Comparison of ENCODE assay signal across 11 mouse cellular contexts in genomic region chr2:79428022-79428421, GRCm38 (mm10). TPM values are rescaled to one million over a fixed set of nuclear protein-coding genes. Genes with fewer than 3 reads are reported as not detected.
DNase-seq lines count a peak whose midpoint lies in the region; ATAC-seq and TF ChIP-seq lines count a peak whose summit lies in the region.
"Had no signal": no experiment of that assay in that cellular context is flagged by ENCODE, and none has a peak within 500 bp of the region (broad histone marks: within the 10 kb centered on the region; RNA-seq: fewer than 3 reads in every experiment).

No protein-coding gene starts in this region.

- no peak for TF ChIP-seq CTCF in lung, embryonic 14.5 days (IDR thresholded peaks at IDR 0.05; ENCODE audit: low read depth)

- intact Hi-C loops in heart, postnatal 14 days (cut with DNase I): no loop called here

- peaks cover 6% of the 10 kb centered on the region; the same call in 1 of the 2 replicates for H3K27me3 ChIP-seq in heart, embryonic 14.5 days (ENCODE audit: control insufficient read depth, insufficient read depth, low read length)
- peaks cover 13% of the 10 kb centered on the region; the same call in 1 of the 2 replicates for H3K27me3 ChIP-seq in lung, embryonic 14.5 days (ENCODE audit: insufficient read depth, low read length)
- peaks cover 15% of the 10 kb centered on the region; the same call in 1 of the 2 replicates for H3K27me3 ChIP-seq in embryonic facial prominence, embryonic 13.5 days
- no peaks in the 10 kb centered on the region for H3K27me3 ChIP-seq in limb, embryonic 14.5 days (ENCODE audit: control insufficient read depth, insufficient read depth, low read length)

- ATAC-seq in heart, embryonic 14.5 days (ENCODE audit: insufficient number of reproducible peaks, insufficient read depth, low FRiP score, low read depth): no peak
- no peak for ATAC-seq in lung, embryonic 14.5 days (ENCODE audit: insufficient read depth)
- no peak for ATAC-seq in embryonic facial prominence, embryonic 13.5 days (ENCODE audit: insufficient number of reproducible peaks, insufficient read depth, low FRiP score, low TSS enrichment, low read depth)
- peak; percentile 47 for ATAC-seq in limb, embryonic 14.5 days (ENCODE audit: low FRiP score, low read depth)
- no peak for ATAC-seq in activated CD4-positive, CD25-positive, alpha-beta regulatory T cell, adult 4 months

- no peaks in the 10 kb centered on the region for H3K9me3 ChIP-seq in heart, embryonic 14.5 days (ENCODE audit: control insufficient read depth, low read length)
- H3K9me3 ChIP-seq in lung, embryonic 14.5 days (ENCODE audit: low read depth, low read length): no peaks in the 10 kb centered on the region
- no peaks in the 10 kb centered on the region for H3K9me3 ChIP-seq in embryonic facial prominence, embryonic 13.5 days
- no peaks in the 10 kb centered on the region for H3K9me3 ChIP-seq in limb, embryonic 14.5 days (ENCODE audit: control insufficient read depth, low read length)

- H3K9ac ChIP-seq in heart, embryonic 14.5 days (ENCODE audit: low read length): no peak overlapping the region
- no peak overlapping the region for H3K9ac ChIP-seq in lung, embryonic 14.5 days
- H3K9ac ChIP-seq in embryonic facial prominence, embryonic 13.5 days: no peak overlapping the region
- no peak overlapping the region for H3K9ac ChIP-seq in limb, embryonic 14.5 days (ENCODE audit: low read depth, low read length, severe bottlenecking)

- H3K27ac ChIP-seq in heart, embryonic 14.5 days (replicated peaks in 1 of 2; ENCODE audit: control insufficient read depth in 1 of 2, insufficient read depth in 1 of 2, low read depth in 2 of 2, low read length in 2 of 2): no peak overlapping the region
- H3K27ac ChIP-seq in lung, embryonic 14.5 days (ENCODE audit: low read depth): no peak overlapping the region
- H3K27ac ChIP-seq in embryonic facial prominence, embryonic 13.5 days: no peak overlapping the region
- no peak overlapping the region for H3K27ac ChIP-seq in limb, embryonic 14.5 days (replicated peaks; ENCODE audit: low read depth, low read length)

- H3K36me3 ChIP-seq in heart, embryonic 14.5 days (ENCODE audit: control insufficient read depth, insufficient read depth, low read length): no peaks in the 10 kb centered on the region
- H3K36me3 ChIP-seq in lung, embryonic 14.5 days (ENCODE audit: insufficient read depth): no peaks in the 10 kb centered on the region
- H3K36me3 ChIP-seq in embryonic facial prominence, embryonic 13.5 days: no peaks in the 10 kb centered on the region
- no peaks in the 10 kb centered on the region for H3K36me3 ChIP-seq in limb, embryonic 14.5 days (ENCODE audit: control insufficient read depth, insufficient read depth, low read length)

- TF ChIP-seq POLR2A in limb, embryonic 14.5 days (IDR thresholded peaks at IDR 0.05; ENCODE audit: borderline replicate concordance, extremely low read depth, insufficient read depth, insufficient read length): no peak

- H3K4me1 ChIP-seq in heart, embryonic 14.5 days (ENCODE audit: control insufficient read depth in 2 of 2, insufficient read depth in 2 of 2, low read length in 2 of 2): peaks cover 2 to 6% of the 10 kb centered on the region in 2 experiments; a peak in 3 of 4 replicates
- H3K4me1 ChIP-seq in lung, embryonic 14.5 days (ENCODE audit: insufficient read depth): peaks cover 5% of the 10 kb centered on the region
- H3K4me1 ChIP-seq in embryonic facial prominence, embryonic 13.5 days: peaks cover 18% of the 10 kb centered on the region
- 0 out of 2 replicates have a peak, but pooled peaks cover 7% of the 10 kb centered on the region for H3K4me1 ChIP-seq in limb, embryonic 14.5 days (ENCODE audit: control insufficient read depth, insufficient read depth, low read length)

- H3K4me3 ChIP-seq in heart, embryonic 14.5 days (ENCODE audit: control insufficient read depth in 1 of 2, insufficient read depth in 1 of 2, low read depth in 1 of 2, low read length in 2 of 2): peak overlapping the region in 1 of 2 experiments; percentile 47; a peak in 2 of 4 replicates
- H3K4me3 ChIP-seq in lung, embryonic 14.5 days (ENCODE audit: low read depth, low read length): peak overlapping the region; percentile 48; the same call in 1 of the 2 replicates
- peak overlapping the region; percentile 49 for H3K4me3 ChIP-seq in embryonic facial prominence, embryonic 13.5 days
- peak overlapping the region; percentile 46 for H3K4me3 ChIP-seq in limb, embryonic 14.5 days (replicated peaks; ENCODE audit: low read length)

- 37% methylated on average over 6 of the region's 6 CpGs for WGBS in heart, embryonic 14.5 days
- WGBS in lung, embryonic 14.5 days: 26% methylated on average over 6 of the region's 6 CpGs
- 9% methylated on average over 6 of the region's 6 CpGs for WGBS in embryonic facial prominence, embryonic 13.5 days
- 9% methylated on average over 6 of the region's 6 CpGs for WGBS in limb, embryonic 14.5 days

- DNase-seq in heart, postnatal 14 days: no peak
- no peak for DNase-seq in lung, embryonic 14.5 days
- DNase-seq in lung, postnatal 36 days: no peak
- DNase-seq in limb, embryonic 14.5 days (ENCODE audit: low spot score): peak; percentile 57
- no peak for DNase-seq in frontal cortex, postnatal 36 days (ENCODE audit: low spot score in 2 of 2)
- DNase-seq: adrenal gland, adult 8-10 months; kidney, adult 9 months; thymus, postnatal 25 days had no signal

- H3K4me2 ChIP-seq in heart, embryonic 14.5 days (ENCODE audit: low read length): peak overlapping the region; percentile 88
- H3K4me2 ChIP-seq in lung, embryonic 14.5 days: peak overlapping the region; percentile 85
- peak overlapping the region; percentile 96 for H3K4me2 ChIP-seq in embryonic facial prominence, embryonic 13.5 days
- H3K4me2 ChIP-seq in limb, embryonic 14.5 days (replicated peaks; ENCODE audit: low read depth, low read length, severe bottlenecking): peak overlapping the region; percentile 92

RNA-seq across cellular contexts. Expression of gene Neurod1, which starts 28.5 kb away (rescaled TPM):
- not detected in 2 replicates for polyA plus RNA-seq in heart, embryonic 14.5 days (2014; fragmentation: Nextera tagmentation; extraction: Ambion mirVana)
- not detected for total RNA-seq in heart, postnatal 14 days (2021)
- not detected in 2 replicates for polyA plus RNA-seq in lung, embryonic 14.5 days (2014; fragmentation: Nextera tagmentation; extraction: Ambion mirVana)
- polyA plus RNA-seq in embryonic facial prominence, embryonic 13.5 days (2015; fragmentation: Nextera tagmentation; extraction: Ambion mirVana): 2.0 and 3.7 TPM in 2 replicates
- polyA plus RNA-seq in limb, embryonic 14.5 days (2012; rRNA removed): 0.24 TPM in 1 of 2 replicates, not detected in the other
- polyA plus RNA-seq in limb, embryonic 14.5 days (2014; fragmentation: Nextera tagmentation; extraction: Ambion mirVana): not detected in 2 replicates
- not detected for polyA plus RNA-seq in activated CD4-positive, CD25-positive, alpha-beta regulatory T cell, adult 4 months (2017; shearing (Covaris generic))
- total RNA-seq: adrenal gland, adult 8-10 months had no signal

RNA-seq across cellular contexts. Expression of gene Cerkl, which starts 28.6 kb away (rescaled TPM):
- 0.44 and 1.4 TPM in 2 replicates for polyA plus RNA-seq in heart, embryonic 14.5 days (2014; fragmentation: Nextera tagmentation; extraction: Ambion mirVana)
- total RNA-seq in heart, postnatal 14 days (2021): under 1 TPM; 0.34 to 0.36 TPM
- 0.12 and 0.81 TPM in 2 replicates for polyA plus RNA-seq in lung, embryonic 14.5 days (2014; fragmentation: Nextera tagmentation; extraction: Ambion mirVana)
- polyA plus RNA-seq in embryonic facial prominence, embryonic 13.5 days (2015; fragmentation: Nextera tagmentation; extraction: Ambion mirVana): 2.9 TPM in 2 replicates
- 0.34 and 0.64 TPM in 2 replicates for polyA plus RNA-seq in limb, embryonic 14.5 days (2012; rRNA removed)
- polyA plus RNA-seq in limb, embryonic 14.5 days (2014; fragmentation: Nextera tagmentation; extraction: Ambion mirVana): 1.2 and 1.7 TPM in 2 replicates
- polyA plus RNA-seq in activated CD4-positive, CD25-positive, alpha-beta regulatory T cell, adult 4 months (2017; shearing (Covaris generic)): 10 to 100 TPM; 28.5 to 40.8 TPM
